Mouse (Mus musculus) telencephalon, adult 2 months (tissue): Measurements from ENCODE around the gene Atp9a.

Experiments
- DNase-seq: peaks from one replicate; pipeline ENCODE4 v3.0.0-alpha.2; 2011; ENCODE audit warnings: low read depth, low spot score

The Atp9a gene

GRCm38 (mm10) chr2:168740496-168740895, 1.7 kb downstream of the Atp9a start:
- no peak for DNase-seq

GRCm38 (mm10) chr2:168738854-168739253, 3.4 kb downstream of the Atp9a start:
- no peak for DNase-seq

- no peak for DNase-seq
Observed at GRCm38 (mm10) chr2:168737878-168738277, 4.3 kb downstream of the Atp9a start.

DNA sequence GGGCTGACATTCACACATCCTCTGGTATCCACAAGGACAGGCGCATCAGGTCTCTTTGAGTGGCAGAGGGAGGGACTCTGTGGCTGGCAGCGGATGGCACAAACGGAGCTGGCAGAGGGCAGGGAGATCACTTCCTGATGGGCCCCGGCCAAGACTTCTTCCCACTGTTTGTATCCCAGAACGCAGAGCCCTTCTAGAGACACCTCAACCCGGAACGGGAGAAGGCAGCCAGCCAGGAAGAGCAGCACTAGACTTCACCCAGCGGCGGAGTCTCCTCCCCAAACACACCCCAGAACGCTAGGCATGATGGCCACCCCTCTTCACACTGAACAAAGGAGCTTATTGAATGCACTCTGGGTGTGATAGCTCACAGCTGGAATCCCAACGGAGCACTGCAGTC, 8.2 kb downstream of the Atp9a start:
- no peak for DNase-seq

GRCm38 (mm10) chr2:168731258-168731657, 11.0 kb downstream of the Atp9a start:
- DNase-seq: no peak

GRCm38 (mm10) chr2:168729736-168730135, 12.5 kb downstream of the Atp9a start:
- DNase-seq: no peak

DNA sequence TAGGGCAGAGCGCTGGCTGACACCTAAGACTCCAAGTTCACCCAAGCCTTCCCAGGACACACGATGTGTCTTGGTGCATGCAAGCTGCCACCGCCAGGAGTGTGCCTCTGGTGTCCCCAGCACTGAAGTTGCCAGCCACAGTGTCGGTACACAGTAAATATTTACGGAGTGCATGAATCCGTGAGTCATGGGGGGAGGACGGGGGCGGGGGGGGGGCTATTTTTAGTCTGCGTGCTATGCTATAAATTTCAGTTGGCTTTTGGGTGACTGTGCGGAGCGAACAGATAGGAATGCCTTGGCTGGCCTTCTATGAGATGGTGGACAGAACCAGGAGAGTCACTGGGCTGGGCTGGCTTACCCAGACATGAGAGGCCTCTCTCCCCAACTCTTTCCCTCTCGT, 14.2 kb downstream of the Atp9a start:
- no peak for DNase-seq

- DNase-seq: no peak
Observed at GRCm38 (mm10) chr2:168726007-168726406, 16.2 kb downstream of the Atp9a start.

DNA sequence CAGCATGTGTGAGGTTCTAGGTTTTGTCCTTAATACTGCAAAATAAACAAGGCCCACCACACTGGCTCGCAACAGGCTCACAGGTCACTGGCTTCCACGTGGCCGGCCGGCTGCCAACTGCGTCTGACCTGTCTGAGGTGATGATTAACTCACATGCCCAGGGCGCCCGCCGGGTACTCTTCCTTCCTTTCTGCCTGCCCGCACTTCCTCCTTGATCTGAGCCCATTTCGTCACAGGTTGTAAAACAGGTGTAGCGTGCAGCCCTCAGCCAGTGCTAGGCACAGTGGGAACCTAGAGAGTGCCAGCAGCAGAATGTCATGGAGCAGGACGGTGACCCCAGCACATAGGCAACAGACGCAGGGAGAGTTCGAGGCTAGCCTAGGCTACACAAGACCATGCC, 20.9 kb downstream of the Atp9a start:
- DNase-seq: no peak

- DNase-seq: no peak
Observed at GRCm38 (mm10) chr2:168719742-168720141, 22.5 kb downstream of the Atp9a start.

- DNase-seq: no peak
Observed at GRCm38 (mm10) chr2:168718735-168719134, 23.5 kb downstream of the Atp9a start.

DNA sequence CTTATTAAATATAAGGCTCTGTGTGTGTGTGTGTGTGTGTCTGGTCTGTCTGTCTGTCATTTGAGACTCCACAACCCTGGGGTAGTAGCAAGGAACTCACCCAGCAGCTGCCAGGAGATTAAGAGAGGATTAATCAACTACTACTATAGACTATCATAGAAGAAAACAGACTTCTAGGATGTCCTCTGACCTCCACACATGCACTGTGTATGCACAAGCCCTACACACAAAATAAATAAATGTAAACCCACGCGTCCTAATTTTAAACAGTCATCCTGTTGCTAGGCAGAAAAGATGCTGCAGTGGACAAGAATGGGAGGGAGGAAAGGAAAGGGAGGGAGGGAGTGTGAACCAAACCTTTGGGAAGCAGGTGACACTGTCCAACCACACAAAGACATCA, 23.9 kb downstream of the Atp9a start:
- no peak for DNase-seq

DNA sequence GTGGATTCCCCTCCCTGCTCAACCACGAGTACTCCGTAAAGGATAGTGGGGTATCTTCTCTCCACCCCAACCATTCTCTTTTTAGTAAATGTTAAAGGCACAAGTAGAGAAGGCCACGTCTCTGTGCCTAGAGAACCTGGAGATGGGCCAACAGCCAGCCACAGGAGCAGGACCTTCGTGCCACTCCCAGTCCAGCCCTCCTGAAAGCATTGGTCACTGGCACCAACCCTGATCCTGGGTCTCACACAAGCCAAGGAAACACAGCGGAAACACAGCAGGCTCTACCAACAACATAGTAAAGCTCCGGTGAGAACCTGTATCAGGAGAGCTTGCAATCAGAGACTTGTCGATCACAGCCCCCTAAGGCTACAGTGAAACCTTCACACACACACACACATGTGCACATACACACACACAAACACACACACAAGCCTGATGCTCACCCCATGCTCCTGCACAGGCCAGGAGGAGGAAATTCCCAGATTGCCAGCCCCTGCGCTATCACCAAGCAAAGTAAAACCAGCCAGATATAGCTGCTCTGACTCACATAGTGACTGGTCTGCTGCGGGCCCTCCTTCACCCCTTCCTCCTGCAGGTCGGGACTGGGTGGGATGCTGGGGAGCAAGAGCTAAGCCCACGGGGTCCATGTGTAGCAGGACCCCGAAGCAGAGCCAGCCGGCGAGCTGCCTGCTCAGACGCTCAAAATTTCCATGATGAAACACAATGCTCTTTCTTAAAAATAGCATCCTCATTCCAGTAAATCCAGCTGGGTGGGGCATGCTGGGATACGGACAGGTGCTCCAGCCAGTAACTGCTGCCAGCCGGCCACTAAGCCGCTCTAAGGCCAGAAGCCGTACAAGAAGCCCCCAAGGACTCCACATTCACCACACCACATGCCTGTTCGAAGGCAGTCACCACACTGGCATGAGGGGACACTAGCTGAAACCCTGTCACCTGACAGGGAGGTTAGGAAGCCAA, 29.7 kb downstream of the Atp9a start:
- DNase-seq: no peak

DNA sequence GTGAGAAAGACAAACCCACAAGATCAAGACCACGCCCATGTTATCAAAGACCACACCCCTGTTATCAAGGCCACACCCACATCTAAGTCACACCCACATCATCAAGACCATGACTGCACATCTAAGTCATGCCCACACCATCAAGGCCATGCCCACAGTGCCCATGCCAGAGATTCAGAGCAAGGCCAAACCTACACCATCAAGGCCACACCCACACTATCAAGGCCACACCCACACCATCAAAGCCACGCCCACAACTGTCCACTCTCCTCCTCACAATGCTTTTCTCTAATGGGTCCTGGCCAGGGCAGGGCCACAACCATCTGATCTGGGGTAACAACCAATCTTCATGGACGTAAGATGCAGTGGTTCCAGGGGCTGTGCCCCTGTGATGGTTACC, 31.2 kb downstream of the Atp9a start:
- no peak for DNase-seq

DNA sequence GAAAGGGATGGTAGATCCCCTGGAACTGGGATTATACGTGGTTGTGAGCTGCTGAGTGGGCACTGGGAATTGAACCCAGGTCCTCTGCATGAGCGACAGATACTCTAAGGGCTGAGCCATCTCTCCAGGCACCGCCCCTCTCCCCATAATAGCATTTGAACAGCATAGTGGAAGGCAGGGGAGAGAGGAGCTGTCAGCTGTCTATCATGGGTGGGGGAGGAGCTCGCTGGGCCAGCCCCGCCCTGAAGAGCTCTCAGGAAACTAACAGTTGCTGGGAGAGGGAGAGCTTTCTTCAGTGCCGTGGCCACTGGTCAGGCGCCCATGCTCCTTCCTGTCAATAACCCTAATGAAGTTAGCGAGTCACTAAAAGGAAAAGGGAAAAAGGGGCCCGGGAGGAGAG, 34.4 kb downstream of the Atp9a start:
- DNase-seq: no peak

DNA sequence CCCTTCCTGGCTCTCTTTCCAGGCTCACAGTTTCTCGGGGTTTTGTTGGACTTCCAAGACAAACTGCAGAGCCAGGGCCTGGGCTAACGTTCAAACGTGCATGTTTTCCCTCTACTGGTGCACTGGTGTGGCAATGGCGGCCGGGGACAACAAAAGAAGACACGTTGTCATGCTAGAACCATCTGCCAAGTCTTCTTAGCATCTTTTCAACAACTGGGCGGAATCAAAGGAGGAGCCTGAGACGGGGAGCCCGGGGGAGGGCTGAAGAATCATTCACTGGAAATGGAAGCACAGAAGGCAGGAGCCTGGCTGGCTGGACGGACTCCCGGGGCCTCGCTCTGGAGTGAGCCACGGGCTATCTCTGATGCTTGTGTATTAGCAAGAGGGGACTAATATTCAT, 39.9 kb downstream of the Atp9a start:
- no peak for DNase-seq

DNA sequence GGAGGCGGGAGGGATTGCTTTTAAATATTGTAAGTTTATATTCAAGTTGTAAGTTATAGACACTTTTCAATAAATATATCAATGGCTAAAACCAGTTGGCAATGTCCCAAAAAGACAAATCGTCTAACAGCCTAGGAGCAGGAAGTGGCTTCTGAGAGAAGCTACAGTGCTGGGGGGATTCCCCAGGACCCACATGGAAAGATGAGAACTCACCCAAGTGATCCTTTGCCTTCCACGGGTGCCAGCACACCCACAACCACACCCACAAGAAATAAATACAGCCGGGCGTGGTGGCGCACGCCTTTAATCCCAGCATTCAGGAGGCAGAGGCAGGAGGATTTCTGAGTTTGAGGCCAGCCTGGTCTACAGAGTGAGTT, 47.2 kb downstream of the Atp9a start:
- no peak for DNase-seq

GRCm38 (mm10) chr2:168694379-168695026, 47.7 kb downstream of the Atp9a start:
- no peak for DNase-seq

- no peak for DNase-seq
Observed at GRCm38 (mm10) chr2:168691774-168692173, 50.4 kb downstream of the Atp9a start.

GRCm38 (mm10) chr2:168687326-168687725, 54.9 kb downstream of the Atp9a start:
- no peak for DNase-seq

GRCm38 (mm10) chr2:168685909-168686308, 56.3 kb downstream of the Atp9a start:
- no peak for DNase-seq

GRCm38 (mm10) chr2:168684695-168685094, 57.5 kb downstream of the Atp9a start:
- no peak for DNase-seq
